Mouse (Mus musculus) neural tube, embryonic 12.5 days (tissue): Measurements from ENCODE around the gene Nrxn2. TPM values are rescaled to one million over a fixed set of nuclear protein-coding genes. Genes with fewer than 3 reads are reported as not detected.

Source experiments
- ATAC-seq: fragments of 200-750 bp; cut with Nextera tagmentation; 2 replicates; pipeline ENCODE4 v1.8.0; 2017; ENCODE audit warnings: low read depth, mild to moderate bottlenecking, moderate TSS enrichment, moderate library complexity; ENCODE audit not compliant: low FRiP score
- H3K27ac ChIP-seq: fragments of 300-500 bp; sonication (generic); 2 replicates; pipeline ENCODE4 v1.5.1; 2016
- H3K27me3 ChIP-seq: fragments of 300-500 bp; sonication (generic); replicated peaks from 2 replicates; pipeline ENCODE4 v1.6.1; 2016; ENCODE audit warnings: mild to moderate bottlenecking
- H3K36me3 ChIP-seq: fragments of 300-500 bp; sonication (generic); 2 replicates; pipeline ENCODE4 v1.6.1; 2016; ENCODE audit warnings: mild to moderate bottlenecking
- H3K4me1 ChIP-seq: fragments of 300-500 bp; sonication (generic); 2 replicates; pipeline ENCODE4 v1.6.1; 2016
- H3K4me2 ChIP-seq: fragments of 300-500 bp; sonication (generic); replicated peaks from 2 replicates; pipeline ENCODE4 v1.6.1; 2016; ENCODE audit warnings: mild to moderate bottlenecking
- H3K4me3 ChIP-seq: fragments of 300-500 bp; sonication (generic); 2 replicates; pipeline ENCODE4 v1.5.1; 2016
- H3K9ac ChIP-seq: fragments of 300-500 bp; sonication (generic); 2 replicates; pipeline ENCODE4 v1.6.1; 2016; ENCODE audit warnings: mild to moderate bottlenecking
- H3K9me3 ChIP-seq: fragments of 300-500 bp; sonication (generic); 2 replicates; pipeline ENCODE4 v1.6.1; 2016; ENCODE audit warnings: mild to moderate bottlenecking
- WGBS: fragments of 180-500 bp; shearing (Covaris S2); methylation state at CpG from one replicate; pipeline ENCODE4 v1.1.7; 2016; 5-methylcytosine and 5-hydroxymethylcytosine counted together
- polyA plus RNA-seq: library from polyadenylated mRNA; unstranded; fragments of >200 nt; fragmentation: Nextera tagmentation; extraction: Ambion mirVana; gene quantifications from 2 replicates; pipeline ENCODE4 v1.2.1, GENCODE M21; 2016

The Nrxn2 gene
- polyA plus RNA-seq, 1 experiment from 2014 or later: 31.2 TPM

- WGBS: under 1% methylated on average over 36 of the region's 36 CpGs
- H3K4me1 ChIP-seq: peaks cover 55% of the 10 kb centered on the region
- peak overlapping the region; percentile 75 for H3K27ac ChIP-seq
Measured at GRCm38 (mm10) chr19:6531832-6532471, 113.4 kb downstream of the Nrxn2 start.

DNA sequence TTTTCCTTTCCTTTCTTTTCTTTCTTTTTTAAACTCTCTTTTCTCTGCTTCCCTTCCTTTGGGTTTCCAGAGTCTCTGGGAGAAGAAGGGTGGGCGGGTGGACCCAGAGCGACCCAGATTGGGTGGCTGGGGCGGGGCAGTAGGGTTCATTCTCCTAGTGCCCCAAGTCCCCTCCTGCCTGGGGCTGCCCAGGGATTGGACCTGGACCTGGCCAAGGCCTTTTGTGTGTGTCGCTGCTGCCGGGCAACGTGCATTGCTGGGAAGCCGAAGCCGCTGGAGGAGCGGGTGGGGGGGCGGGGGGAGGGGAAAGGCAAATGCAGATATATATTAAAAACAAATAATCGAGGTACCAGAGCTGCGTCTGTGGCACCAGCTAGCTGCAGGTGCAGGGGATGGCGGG lies 114.1 kb downstream of the Nrxn2 start:
- peak overlapping the region; percentile 49; the same call in 1 of the 2 replicates for H3K4me3 ChIP-seq
- H3K4me1 ChIP-seq: peaks cover 55% of the 10 kb centered on the region
- peak overlapping the region; percentile 86 for H3K9ac ChIP-seq
- peaks cover 5% of the 10 kb centered on the region; the same call in 1 of the 2 replicates for H3K36me3 ChIP-seq
- H3K27ac ChIP-seq: no peak overlapping the region
- ATAC-seq: no peak
- H3K27me3 ChIP-seq: peaks cover 7% of the 10 kb centered on the region
- 2% methylated on average over 13 of the region's 13 CpGs for WGBS
- peak overlapping the region; percentile 83 for H3K4me2 ChIP-seq
- H3K9me3 ChIP-seq: no peaks in the 10 kb centered on the region

More at GRCm38 (mm10) chr19:6531832-6532471, 113.4 kb downstream of the Nrxn2 start:
- Histone ChIP-seq H3K4me3 (peak overlapping the region; percentile 49), H3K9ac (peak overlapping the region; percentile 86), H3K36me3 (peaks cover 5% of the 10 kb centered on the region; the same call in 1 of the 2 replicates), H3K27me3 (peaks cover 7% of the 10 kb centered on the region), H3K9me3 (no peaks in the 10 kb centered on the region), H3K4me2 (peak overlapping the region; percentile 83)
- peak; percentile 54 for ATAC-seq

GRCm38 (mm10) chr19:6533290-6534117 lies 115.0 kb downstream of the Nrxn2 start:
- no peak for ATAC-seq
- Histone ChIP-seq H3K9me3 (no peaks in the 10 kb centered on the region), H3K4me2 (peak overlapping the region; percentile 83), H3K9ac (no peak overlapping the region), H3K4me1 (peaks cover 55% of the 10 kb centered on the region), H3K27ac (no peak overlapping the region), H3K4me3 (no peak overlapping the region), H3K36me3 (no peaks in the 10 kb centered on the region), H3K27me3 (peaks cover 7% of the 10 kb centered on the region)
- 64% methylated on average over 11 of the region's 11 CpGs for WGBS

DNA sequence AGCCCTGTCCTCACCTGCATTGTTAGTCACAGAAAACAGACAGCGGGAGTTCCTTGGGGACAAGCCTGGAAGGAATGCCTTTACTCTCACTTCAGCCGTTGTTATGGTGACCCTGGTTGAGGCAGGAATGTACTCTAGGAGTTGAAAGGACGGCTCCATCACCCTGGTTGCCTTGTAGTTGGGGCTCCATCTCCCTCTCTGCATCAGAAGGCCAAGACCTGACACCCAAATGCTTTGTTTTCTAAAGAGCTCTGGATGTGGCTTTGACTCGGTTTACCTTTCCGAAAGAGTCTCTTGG lies 115.5 kb downstream of the Nrxn2 start:
- Histone ChIP-seq H3K27me3 (peaks cover 7% of the 10 kb centered on the region), H3K4me2 (no peak overlapping the region), H3K4me1 (peaks cover 49% of the 10 kb centered on the region), H3K27ac (no peak overlapping the region), H3K36me3 (no peaks in the 10 kb centered on the region), H3K9me3 (no peaks in the 10 kb centered on the region), H3K4me3 (no peak overlapping the region), H3K9ac (no peak overlapping the region)
- no peak for ATAC-seq
- whole genome bisulfite sequencing: 35% methylated on average over 5 of the region's 5 CpGs

DNA sequence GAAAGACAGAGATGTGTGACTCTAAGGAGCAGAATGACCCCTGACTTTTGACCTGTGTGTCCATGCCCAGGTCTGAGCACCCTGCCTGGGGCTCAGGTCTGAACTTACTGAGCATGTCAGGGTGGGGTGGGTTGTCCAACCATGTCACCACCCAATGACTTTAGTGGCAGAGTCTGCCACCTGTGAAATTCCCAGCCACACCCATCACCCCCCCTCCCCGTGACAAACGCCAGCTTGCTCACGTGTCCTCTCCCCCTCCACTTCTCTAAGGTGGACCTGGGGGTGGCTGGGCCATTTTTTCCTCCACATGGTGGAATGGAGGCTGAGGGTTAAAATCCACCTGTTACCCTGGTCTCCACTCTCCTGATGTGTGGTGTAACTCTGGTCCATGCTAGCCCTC lies 117.7 kb downstream of the Nrxn2 start:
- no peak for ATAC-seq
- H3K9me3 ChIP-seq: no peaks in the 10 kb centered on the region
- no peak overlapping the region for H3K4me2 ChIP-seq
- H3K36me3 ChIP-seq: no peaks in the 10 kb centered on the region
- H3K27me3 ChIP-seq: peaks cover 7% of the 10 kb centered on the region
- H3K27ac ChIP-seq: no peak overlapping the region
- H3K4me1 ChIP-seq: peaks cover 31% of the 10 kb centered on the region
- no peak overlapping the region for H3K9ac ChIP-seq
- H3K4me3 ChIP-seq: no peak overlapping the region
- 67% methylated on average over 3 of the region's 3 CpGs for WGBS

GRCm38 (mm10) chr19:6536696-6537095 lies 118.2 kb downstream of the Nrxn2 start:
- Histone ChIP-seq H3K27me3 (peaks cover 7% of the 10 kb centered on the region), H3K4me2 (no peak overlapping the region), H3K27ac (no peak overlapping the region), H3K4me3 (no peak overlapping the region), H3K9me3 (no peaks in the 10 kb centered on the region), H3K9ac (no peak overlapping the region), H3K4me1 (peaks cover 26% of the 10 kb centered on the region), H3K36me3 (no peaks in the 10 kb centered on the region)
- no peak for ATAC-seq
- 68% methylated on average over 6 of the region's 6 CpGs for WGBS

DNA sequence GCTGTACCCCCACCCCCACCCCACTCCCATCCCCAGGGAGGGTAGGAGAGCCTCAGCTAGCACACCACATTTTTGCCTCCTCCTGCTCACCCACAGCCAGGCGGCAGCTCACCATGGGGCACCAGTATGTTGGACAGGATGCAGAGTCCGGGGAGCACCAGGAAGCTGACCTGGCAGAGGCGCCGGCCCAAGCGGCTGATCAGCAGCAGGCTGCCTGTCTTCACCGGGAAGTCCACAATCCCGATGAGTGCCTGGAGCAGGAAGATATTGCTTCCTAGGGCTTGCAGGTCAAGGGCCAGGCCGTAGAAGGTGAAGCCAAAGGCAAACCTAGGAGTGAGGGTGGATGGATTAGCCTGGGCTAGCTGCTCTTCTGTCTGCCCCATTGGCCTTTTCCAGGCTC lies 119.0 kb downstream of the Nrxn2 start:
- H3K4me3 ChIP-seq: no peak overlapping the region
- H3K9me3 ChIP-seq: no peaks in the 10 kb centered on the region
- no peak for ATAC-seq
- no peak overlapping the region for H3K4me2 ChIP-seq
- H3K4me1 ChIP-seq: peaks cover 17% of the 10 kb centered on the region
- no peak overlapping the region for H3K27ac ChIP-seq
- no peak overlapping the region for H3K9ac ChIP-seq
- no peaks in the 10 kb centered on the region for H3K36me3 ChIP-seq
- WGBS: 85% methylated on average over 8 of the region's 8 CpGs
- peaks cover 7% of the 10 kb centered on the region; the same call in 1 of the 2 replicates for H3K27me3 ChIP-seq

DNA sequence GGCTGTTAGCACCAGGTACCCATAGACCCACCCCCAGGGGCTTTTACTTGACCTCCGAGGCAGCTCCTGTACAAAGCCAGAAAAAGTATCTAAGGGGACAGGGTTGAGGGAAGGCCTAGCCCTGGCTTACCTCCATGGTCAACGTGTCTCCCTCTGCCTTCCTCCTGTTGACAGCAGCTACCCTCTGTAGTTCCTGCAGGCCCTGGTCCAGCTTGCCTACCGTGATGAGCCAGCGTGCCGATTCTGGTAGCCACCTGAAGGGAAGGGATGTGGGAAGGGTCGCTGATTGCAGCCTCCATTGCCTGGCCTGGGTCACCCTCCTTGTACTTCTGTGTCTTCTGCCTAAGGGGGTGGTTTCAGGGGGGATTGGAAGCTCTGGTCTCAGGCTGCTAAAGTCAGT lies 120.0 kb downstream of the Nrxn2 start:
- Histone ChIP-seq H3K27ac (no peak overlapping the region), H3K4me3 (no peak overlapping the region), H3K4me2 (no peak overlapping the region), H3K9ac (no peak overlapping the region), H3K4me1 (peaks cover 7% of the 10 kb centered on the region; the same call in 1 of the 2 replicates), H3K36me3 (no peaks in the 10 kb centered on the region), H3K9me3 (no peaks in the 10 kb centered on the region), H3K27me3 (no peaks in the 10 kb centered on the region)
- ATAC-seq: no peak
- WGBS: 92% methylated on average over 6 of the region's 6 CpGs

DNA sequence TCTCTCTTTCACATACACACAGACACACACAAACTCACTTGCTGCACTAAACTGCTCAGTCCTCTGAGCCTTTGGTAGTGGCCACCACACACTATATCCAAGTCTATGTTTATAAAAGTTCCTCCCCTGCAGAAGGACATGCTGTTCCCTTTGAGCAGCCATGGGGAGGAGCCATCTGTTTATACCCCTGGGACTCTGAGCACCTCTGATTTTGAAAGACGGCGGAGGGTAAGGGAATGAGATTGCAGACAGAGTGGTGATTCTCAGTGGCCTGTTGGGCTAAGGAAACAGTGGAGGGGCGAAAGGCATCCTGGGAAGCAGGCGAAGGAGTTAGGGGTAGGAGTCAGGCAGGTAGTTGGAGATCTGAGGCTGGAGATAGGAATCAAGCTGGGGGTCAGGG lies 121.1 kb downstream of the Nrxn2 start:
- no peak for ATAC-seq
- no peaks in the 10 kb centered on the region for H3K9me3 ChIP-seq
- H3K4me1 ChIP-seq: no peaks in the 10 kb centered on the region
- no peaks in the 10 kb centered on the region for H3K27me3 ChIP-seq
- H3K27ac ChIP-seq: no peak overlapping the region
- WGBS: 76% methylated on average over 4 of the region's 4 CpGs
- H3K9ac ChIP-seq: no peak overlapping the region
- H3K4me3 ChIP-seq: no peak overlapping the region
- H3K36me3 ChIP-seq: no peaks in the 10 kb centered on the region
- no peak overlapping the region for H3K4me2 ChIP-seq

DNA sequence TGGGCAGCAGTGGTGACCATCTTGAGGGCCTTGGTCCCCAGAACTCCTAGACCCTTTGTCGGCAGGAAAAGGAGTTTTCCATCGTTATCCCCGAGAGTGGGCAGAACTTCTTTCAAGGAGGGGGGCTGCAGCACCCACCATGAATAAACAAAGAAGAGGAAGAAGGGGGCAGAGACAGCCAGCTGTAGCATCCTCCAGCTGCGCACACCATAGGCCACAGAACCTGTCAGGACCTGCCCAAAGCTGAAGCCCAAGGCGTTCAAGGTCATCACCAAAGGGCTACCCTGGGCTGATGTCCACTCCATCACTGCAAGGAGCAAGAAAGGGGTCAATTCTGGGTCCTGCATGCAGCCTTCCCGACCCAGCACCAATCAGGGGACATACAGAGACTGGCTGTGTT lies 121.7 kb downstream of the Nrxn2 start:
- Histone ChIP-seq H3K36me3 (no peaks in the 10 kb centered on the region), H3K27me3 (no peaks in the 10 kb centered on the region), H3K4me3 (no peak overlapping the region), H3K4me2 (no peak overlapping the region), H3K9me3 (no peaks in the 10 kb centered on the region), H3K27ac (no peak overlapping the region), H3K9ac (no peak overlapping the region), H3K4me1 (no peaks in the 10 kb centered on the region)
- ATAC-seq: no peak
- WGBS: 85% methylated on average over 6 of the region's 6 CpGs

DNA sequence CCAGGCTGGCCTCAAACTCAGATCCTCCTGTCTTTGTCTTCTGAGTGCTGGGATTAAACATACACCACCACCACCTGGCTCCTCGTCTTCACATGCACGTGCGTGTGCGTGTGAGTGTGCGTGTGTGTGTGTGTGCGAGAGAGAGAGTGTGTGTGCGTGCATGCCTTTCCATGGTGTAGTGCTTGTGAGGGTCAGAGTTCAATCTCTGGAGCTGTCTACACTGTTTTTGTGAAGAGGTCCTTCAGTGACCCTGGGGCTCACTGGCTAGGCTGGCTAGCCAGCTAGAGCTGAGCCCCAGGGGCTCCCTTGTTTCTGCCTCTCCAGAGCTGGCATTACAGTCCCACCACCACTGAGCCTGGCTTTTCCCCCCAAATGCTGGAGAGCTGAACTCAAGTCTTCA lies 123.0 kb downstream of the Nrxn2 start:
- Histone ChIP-seq H3K9ac (no peak overlapping the region), H3K4me3 (no peak overlapping the region), H3K36me3 (no peaks in the 10 kb centered on the region), H3K4me2 (no peak overlapping the region), H3K9me3 (no peaks in the 10 kb centered on the region), H3K27me3 (no peaks in the 10 kb centered on the region), H3K27ac (no peak overlapping the region), H3K4me1 (no peaks in the 10 kb centered on the region)
- 95% methylated on average over 7 of the region's 7 CpGs for WGBS
- ATAC-seq: no peak

GRCm38 (mm10) chr19:6542367-6543034 lies 124.0 kb downstream of the Nrxn2 start, which contains the start of gene Slc22a12:
Gene Slc22a12 (minus strand): TSS chr19:6543032.
- Histone ChIP-seq H3K27me3 (no peaks in the 10 kb centered on the region), H3K4me3 (no peak within 1 kb of the TSS), H3K36me3 (no peaks in the 10 kb centered on the region), H3K4me1 (no peaks in the 10 kb centered on the region), H3K9ac (no peak within 1 kb of the TSS), H3K9me3 (no peaks in the 10 kb centered on the region), H3K27ac (no peak within 1 kb of the TSS), H3K4me2 (no peak within 1 kb of the TSS)
- WGBS: 84% methylated on average over 16 of the region's 16 CpGs
- no peak for ATAC-seq
